Mouse (Mus musculus) inflammation-experienced regulatory T-cells, adult 6 months (primary cell): ENCODE measurements at regions not wholly inside any gene's neighbourhood (a gene's known extent, or its start where the extent isn't known, plus 50 kb on each side); places are given as distances from the start of the nearest gene placed in this dataset.

Experiments
- ATAC-seq: one replicate; pipeline ENCODE4 v1.8.0; 2017

GRCm38 (mm10) chr4:95507141-95507945 lies 50.0 kb upstream of the Fggy start:
- no peak for ATAC-seq
